Mouse (Mus musculus) right cerebral cortex, postnatal 4 days (tissue): ENCODE results near the gene Prr23a1.

ENCODE experiments used
- DNase-seq: peaks from one replicate; pipeline ENCODE4 v3.0.0-alpha.2; 2022

The Prr23a1 gene

DNA sequence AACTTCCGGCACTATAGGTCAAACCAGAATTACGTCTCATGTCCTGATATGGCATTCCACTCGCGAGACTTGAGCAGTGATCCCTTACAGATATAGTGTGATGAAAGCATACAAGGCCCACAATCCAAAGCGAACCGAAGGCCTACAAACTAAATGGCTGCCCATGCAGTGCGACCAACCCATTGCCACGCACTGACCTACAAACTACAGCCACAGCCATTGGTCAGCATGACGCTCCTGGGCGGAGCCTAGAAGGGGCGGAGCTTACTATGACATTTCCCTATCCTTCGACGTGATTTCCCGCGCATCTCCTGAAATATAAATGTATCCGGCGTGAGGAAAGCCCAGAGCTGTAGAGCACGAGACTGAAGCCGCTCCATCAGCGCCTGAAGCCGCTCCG lies at the start of gene Prr23a1:
Gene Prr23a1, plus strand, starts transcription at position 387 of the 400 bp plus-strand sequence.
- DNase-seq: no peak

DNA sequence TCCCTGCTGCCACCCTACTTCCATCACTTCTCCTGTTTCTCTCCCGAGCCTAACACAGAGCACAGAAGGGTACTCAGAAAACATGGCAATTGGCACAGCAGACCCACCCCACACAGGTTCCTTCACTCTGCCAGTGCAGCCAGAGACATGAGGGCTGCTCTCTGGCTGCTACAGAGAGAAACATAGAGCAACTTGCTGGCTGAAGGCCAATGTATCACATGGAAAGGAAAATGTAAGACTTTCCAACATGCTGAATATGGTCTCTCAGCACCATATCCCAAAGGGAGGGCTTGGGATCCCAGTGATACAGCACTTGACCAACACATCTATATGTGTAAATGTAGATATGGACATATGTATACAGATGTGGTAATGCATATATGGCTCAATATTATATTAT lies 43.3 kb upstream of the Prr23a1 start:
- DNase-seq: no peak

DNA sequence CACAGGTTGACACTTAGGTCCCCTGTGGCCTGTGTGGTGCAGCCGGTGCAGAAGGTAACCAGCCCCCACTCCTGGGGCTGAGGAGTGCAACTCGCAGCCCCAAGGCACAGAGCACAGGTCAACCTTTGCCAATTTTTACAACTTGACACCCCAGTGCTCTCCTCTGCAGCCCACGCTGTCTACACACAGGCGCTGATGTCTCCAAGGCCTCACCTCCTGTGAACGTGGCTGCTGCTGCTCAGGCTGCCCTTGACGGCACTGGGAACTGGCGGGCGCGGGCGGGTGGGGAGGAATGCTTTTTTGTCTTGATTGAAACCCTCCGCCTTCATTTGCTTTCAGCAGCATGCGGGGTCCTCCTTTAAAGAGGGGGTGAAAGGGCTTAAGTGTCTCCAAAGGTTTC lies 38.3 kb upstream of the Prr23a1 start:
- DNase-seq: no peak

DNA sequence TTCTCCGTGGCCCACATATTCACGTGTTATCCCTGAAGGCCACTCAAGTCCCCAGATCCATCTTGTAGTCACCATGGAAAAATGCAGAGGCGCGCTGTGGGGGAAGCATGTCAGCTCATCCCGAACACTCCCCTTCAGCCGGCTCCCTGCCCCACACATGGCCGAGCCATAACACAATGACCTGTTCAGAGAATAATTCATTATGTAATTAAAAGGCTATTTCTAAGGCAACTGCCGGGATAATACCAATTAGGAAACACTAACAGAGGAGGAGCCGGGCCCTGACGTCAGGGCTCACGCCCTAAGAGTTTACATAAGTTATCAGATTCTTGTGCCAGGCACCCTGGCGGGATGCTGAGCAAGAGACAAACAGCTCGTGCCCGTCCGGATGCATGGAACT lies 36.8 kb upstream of the Prr23a1 start:
- DNase-seq: no peak

DNA sequence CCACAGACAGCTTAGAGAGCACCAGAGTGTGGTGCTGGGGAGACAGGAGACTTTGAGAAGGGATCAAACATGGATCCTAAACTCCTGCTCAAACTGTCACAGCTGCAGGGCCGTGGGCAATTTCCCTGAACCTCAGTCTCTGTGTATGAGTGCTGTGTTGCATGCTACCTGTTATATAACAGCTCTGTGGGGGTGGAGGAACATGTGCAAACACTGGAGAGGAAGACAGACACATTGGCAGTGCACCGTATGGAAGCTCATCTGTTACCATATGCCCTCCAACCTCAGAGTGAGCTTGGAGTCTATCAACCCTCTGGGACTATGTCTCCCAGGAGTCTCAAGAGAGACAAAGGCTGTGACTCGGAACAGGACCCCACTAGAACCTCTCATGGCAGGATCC lies 36.4 kb upstream of the Prr23a1 start:
- no peak for DNase-seq

GRCm38 (mm10) chr9:98807631-98808030 lies 34.7 kb upstream of the Prr23a1 start:
- no peak for DNase-seq

DNA sequence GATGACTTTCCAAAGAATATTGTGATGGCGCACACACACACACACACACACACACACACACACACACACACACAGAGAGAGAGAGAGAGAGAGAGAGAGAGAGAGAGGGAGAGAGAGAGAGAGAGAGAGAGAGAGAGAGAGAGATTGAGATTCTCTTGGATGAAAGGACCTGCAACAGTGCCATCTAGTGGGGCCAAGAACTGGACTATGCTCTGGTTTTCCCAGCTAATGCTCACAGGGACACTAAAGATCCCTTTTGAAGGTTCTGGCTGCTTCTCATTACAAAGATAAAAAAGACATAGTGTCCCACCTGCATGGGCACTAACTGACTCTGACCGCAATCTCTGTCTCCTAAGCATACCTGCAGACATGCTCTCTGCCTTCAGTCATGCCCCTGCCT lies 32.8 kb upstream of the Prr23a1 start:
- DNase-seq: peak; percentile 63

DNA sequence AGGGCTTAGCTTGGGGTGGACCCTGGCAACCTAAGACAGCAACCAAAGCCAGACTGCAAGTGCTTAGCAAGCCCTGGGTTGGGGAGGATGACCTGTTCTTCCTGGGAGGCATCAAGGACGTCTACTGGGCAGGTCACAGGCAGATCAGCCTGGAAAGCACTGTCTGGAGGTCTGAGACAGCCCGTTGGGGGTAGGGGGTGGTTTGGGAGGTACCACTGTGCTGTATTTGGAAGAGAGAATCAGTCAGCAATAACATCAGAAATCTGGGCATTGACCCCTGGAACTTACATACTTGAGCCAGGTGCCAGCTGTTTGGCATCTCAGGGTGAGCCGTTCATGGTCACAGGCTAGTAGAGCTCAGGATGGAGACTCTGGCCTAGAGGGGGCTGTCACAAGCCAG lies 26.2 kb upstream of the Prr23a1 start:
- no peak for DNase-seq

DNA sequence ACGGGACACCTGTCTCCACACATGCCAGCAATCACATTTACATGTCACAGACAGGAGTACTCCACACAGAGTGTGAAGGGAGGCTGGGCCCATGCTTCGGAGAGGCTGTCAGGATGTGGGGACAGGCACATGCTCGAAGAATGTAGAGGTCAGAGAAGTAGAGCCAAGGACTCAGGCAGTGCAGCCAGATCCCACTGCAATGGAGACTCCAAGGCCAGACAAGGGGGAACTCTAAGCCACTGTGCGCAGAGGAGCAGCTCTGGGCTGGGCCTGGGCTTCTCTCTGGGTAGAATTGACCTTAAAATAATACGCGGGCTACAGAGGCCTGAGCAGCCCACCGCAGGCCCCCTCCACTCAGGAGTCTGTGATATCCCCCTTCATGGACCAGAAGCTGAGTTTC lies 24.7 kb upstream of the Prr23a1 start:
- DNase-seq: no peak

DNA sequence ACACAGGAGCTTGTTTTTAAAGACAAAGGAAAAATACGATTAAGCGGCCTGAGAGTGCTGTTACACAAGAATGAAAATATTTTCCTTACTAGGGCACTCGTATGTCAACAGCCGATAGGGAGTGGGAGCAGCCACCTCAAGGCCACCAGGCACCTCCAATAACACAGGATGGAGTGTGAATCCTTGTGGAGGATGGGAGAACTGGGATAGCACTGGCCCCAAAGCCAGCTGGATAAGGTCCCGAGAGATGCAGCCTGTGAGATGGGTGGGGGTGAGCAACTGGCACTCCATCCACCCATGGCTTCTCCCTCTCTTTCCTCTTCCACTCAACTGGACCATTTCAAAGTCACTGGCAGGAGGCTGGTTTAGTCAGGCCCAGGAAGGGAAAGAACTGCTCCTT lies 23.3 kb upstream of the Prr23a1 start:
- DNase-seq: no peak

- no peak for DNase-seq
Observed at GRCm38 (mm10) chr9:98819481-98819880, 22.8 kb upstream of the Prr23a1 start.

- DNase-seq: no peak
Observed at GRCm38 (mm10) chr9:98820461-98820860, 21.8 kb upstream of the Prr23a1 start.

DNA sequence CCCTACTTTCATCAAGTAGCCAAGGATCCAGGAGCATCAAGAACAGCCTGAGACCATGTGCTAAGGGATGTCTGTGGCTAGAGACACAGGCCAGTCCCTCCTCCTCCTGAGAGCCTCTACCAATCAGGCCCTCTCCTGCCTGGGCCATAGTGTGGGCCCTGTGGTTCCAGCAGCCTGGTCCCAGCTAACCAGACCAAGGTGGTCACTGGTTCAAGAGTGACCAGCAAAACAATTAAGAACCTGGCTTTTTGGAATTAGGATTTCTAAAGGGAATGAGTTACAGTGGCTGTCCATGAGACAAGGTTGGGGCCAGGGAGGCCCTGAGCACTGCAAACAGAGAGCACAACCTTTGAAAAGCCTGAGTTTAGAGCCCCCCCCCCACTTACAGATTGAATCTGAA lies 21.2 kb upstream of the Prr23a1 start:
- DNase-seq: no peak

GRCm38 (mm10) chr9:98823805-98824204 lies 18.5 kb upstream of the Prr23a1 start:
- DNase-seq: no peak

GRCm38 (mm10) chr9:98829508-98829907 lies 12.8 kb upstream of the Prr23a1 start:
- no peak for DNase-seq

DNA sequence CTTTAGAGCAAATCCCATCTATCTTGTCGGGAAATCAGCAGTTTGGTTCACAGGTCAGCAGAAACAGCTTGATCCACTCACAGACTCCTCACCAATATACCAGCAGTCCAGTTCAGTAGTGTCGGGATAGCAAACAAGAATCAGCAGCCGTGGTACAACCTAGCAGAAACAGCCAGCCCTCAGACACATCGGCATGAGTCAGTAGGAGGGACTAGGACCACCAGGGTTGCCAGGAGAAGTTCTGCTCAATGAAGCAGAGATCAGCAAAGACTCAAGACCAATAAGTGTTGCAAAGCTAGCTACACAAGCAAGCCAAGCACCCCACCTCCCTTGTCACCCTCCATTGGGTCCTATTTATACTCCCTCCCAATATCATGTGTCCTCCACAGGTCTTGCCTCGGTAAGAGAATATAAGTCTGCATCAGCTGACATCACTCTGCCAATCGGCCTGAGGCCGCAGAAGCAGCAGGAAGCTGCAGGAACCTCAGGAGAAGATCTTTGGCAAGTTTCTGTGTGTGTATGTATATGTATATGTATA lies 4.7 kb upstream of the Prr23a1 start:
- DNase-seq: no peak

DNA sequence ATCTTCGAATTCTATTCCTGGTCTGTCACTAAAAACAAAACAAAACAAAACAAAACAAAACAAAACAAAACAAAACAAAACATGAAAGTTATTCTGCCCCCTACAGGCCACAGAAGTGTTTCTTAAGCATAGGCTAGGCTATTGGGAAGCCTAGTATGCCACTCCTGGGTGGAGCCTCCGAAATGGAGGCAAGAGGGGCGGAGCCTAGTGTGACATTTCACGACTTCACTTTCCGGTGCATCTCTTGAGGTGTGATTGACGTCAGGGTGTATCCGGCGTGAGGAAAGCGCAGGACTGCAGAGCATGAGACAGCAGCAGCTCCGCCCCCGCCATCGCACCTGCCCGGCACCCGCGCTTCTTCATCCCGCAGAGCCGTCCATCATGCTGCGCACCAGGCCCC lies 13.9 kb downstream of the Prr23a1 start, which contains the start of gene Prr23a2:
Gene Prr23a2, plus strand, starts transcription at position 285 of the 400 bp plus-strand sequence.
- no peak for DNase-seq

GRCm38 (mm10) chr9:98863463-98863862 lies 21.2 kb downstream of the Prr23a1 start:
- no peak for DNase-seq

- DNase-seq: no peak
Observed at GRCm38 (mm10) chr9:98864571-98864970, 22.3 kb downstream of the Prr23a1 start, which contains the start of gene Prr23a3. Gene Prr23a3 (plus strand): TSS chr9:98864767.
